Mouse (Mus musculus): ENCODE measurements around the gene Kcnc2.

Kcnc2 gene

GRCm38 (mm10) chr10:112394399-112394970 is 123.6 kb downstream of the Kcnc2 start:
- no peak for DNase-seq (ENCODE audit: low read depth, low spot score)

GRCm38 (mm10) chr10:112397194-112397593 is 126.3 kb downstream of the Kcnc2 start:
- peak; percentile 56 for DNase-seq (ENCODE audit: low read depth, low spot score)

GRCm38 (mm10) chr10:112400591-112401404 is 129.9 kb downstream of the Kcnc2 start:
- peak; percentile 77 for DNase-seq (ENCODE audit: low read depth, low spot score)

- DNase-seq (ENCODE audit: low read depth, low spot score) = no peak
Measured at GRCm38 (mm10) chr10:112409525-112409924, 138.6 kb downstream of the Kcnc2 start.

GRCm38 (mm10) chr10:112423327-112423726 is 152.4 kb downstream of the Kcnc2 start:
- peak; percentile 61 for DNase-seq (ENCODE audit: low read depth, low spot score)

GRCm38 (mm10) chr10:112436950-112437349 is 166.0 kb downstream of the Kcnc2 start:
- no peak for DNase-seq (ENCODE audit: low read depth, low spot score)

- DNase-seq (ENCODE audit: low read depth, low spot score) = no peak
Measured at GRCm38 (mm10) chr10:112444640-112445039, 173.7 kb downstream of the Kcnc2 start.

- peak; percentile 43 for DNase-seq (ENCODE audit: low read depth, low spot score)
Measured at GRCm38 (mm10) chr10:112450910-112451309, 180.0 kb downstream of the Kcnc2 start.

GRCm38 (mm10) chr10:112468689-112469384 is 197.9 kb downstream of the Kcnc2 start:
- no peak for DNase-seq (ENCODE audit: low read depth, low spot score)

GRCm38 (mm10) chr10:112474122-112474810 is 203.3 kb downstream of the Kcnc2 start:
- DNase-seq (ENCODE audit: low read depth, low spot score) = no peak

GRCm38 (mm10) chr10:112481461-112481860 is 210.5 kb downstream of the Kcnc2 start:
- DNase-seq (ENCODE audit: low read depth, low spot score) = no peak

GRCm38 (mm10) chr10:112481921-112482607 is 211.1 kb downstream of the Kcnc2 start:
- no peak for DNase-seq (ENCODE audit: low read depth, low spot score)

- DNase-seq (ENCODE audit: low read depth, low spot score) = no peak
Measured at GRCm38 (mm10) chr10:112484387-112485105, 213.6 kb downstream of the Kcnc2 start.

- DNase-seq (ENCODE audit: low read depth, low spot score) = no peak
Measured at GRCm38 (mm10) chr10:112485819-112486218, 214.9 kb downstream of the Kcnc2 start.

GRCm38 (mm10) chr10:112488751-112489150 is 217.8 kb downstream of the Kcnc2 start:
- DNase-seq (ENCODE audit: low read depth, low spot score) = no peak

Measured in R1 (cell line).